Mouse (Mus musculus): ENCODE data around the gene Sdccag8. TPM values are rescaled to one million over a fixed set of nuclear protein-coding genes. Genes with fewer than 3 reads are reported as not detected.

Sdccag8 gene
- total RNA-seq, 2 experiments from 2014 or later: 24.1 to 59.3 TPM

DNA sequence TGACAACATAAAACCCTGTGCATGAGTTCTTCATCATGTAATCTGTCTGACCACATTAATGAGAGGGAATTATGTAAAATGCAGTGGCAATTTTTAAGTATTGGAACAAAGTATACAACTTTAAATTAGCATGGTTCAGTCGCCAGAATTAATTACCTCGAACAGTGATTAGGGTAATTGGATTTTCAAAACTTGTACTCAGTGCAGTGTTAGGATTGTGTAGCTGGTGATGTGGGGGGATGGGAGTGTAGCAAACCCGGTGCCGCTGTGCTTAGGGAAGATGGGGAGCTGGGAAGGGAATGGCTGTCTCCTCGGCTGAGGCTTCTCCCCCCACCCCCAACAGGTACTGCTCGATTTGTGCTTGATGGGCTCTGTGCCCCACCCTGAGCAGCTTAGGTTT is 188.5 kb downstream of the Sdccag8 start:
- no peak for ATAC-seq (ENCODE audit: poor library complexity, severe bottlenecking)

- ATAC-seq (ENCODE audit: poor library complexity, severe bottlenecking): no peak
These were observed 189.7 kb downstream of the Sdccag8 start for GRCm38 (mm10) chr1:177004041-177004741.

GRCm38 (mm10) chr1:177007405-177007804 is 192.9 kb downstream of the Sdccag8 start:
- ATAC-seq (ENCODE audit: poor library complexity, severe bottlenecking): no peak

- peak; percentile 55 for ATAC-seq (ENCODE audit: poor library complexity, severe bottlenecking)
These were observed 194.3 kb downstream of the Sdccag8 start for GRCm38 (mm10) chr1:177008777-177009176.

DNA sequence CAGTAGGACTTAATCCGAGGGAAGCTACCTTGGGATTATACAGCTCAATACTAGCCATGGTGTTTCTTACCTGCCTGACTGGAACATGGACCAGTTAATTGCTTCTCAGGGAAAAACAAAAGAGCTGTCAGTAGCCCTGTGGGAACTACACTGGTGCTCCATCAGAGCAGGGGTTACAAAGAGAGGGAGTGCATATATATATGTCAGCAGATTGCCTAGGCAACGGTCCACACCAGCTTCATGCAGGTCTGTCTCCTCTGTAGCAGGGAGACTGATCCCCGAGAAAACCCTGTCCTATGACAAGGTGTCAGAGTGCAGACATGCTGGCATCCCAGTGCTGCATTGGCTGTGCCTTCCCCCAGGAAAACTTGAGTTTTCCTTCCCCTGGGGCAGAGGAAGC is 195.6 kb downstream of the Sdccag8 start:
- no peak for ATAC-seq (ENCODE audit: poor library complexity, severe bottlenecking)

DNA sequence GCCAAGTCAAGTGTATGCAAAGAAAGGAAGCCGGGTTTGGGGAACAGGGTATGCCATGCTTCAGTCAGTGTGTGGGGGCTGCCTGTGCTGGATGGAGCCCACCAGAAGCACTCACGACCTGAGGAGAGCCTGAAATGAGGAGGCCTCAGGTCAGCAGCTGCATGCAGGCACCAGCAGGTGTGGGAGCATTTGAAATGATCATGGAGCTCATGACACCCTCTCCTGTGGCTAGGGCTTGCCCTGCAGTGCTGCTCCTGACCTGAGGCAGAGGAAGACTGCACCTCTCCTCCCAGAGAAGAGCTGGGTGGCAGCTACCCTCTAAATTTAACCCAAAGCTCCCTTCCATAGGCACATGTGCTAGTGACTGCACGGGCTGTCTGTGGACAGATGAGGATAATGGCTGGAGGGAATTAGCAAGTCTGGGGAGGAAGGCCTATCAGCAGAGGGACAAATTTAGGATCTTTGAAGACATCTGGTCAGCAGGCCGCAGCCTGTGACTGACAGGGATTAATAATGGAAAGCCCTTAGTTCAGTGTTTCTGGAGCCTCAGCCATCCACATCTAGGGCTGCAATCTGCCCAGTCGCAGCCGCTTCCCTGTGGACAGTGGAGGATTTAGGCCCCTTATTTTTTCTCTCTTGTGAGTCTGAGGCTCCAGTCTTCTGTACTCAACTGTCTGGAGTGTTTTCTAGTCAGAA is 196.3 kb downstream of the Sdccag8 start:
- no peak for ATAC-seq (ENCODE audit: poor library complexity, severe bottlenecking)

DNA sequence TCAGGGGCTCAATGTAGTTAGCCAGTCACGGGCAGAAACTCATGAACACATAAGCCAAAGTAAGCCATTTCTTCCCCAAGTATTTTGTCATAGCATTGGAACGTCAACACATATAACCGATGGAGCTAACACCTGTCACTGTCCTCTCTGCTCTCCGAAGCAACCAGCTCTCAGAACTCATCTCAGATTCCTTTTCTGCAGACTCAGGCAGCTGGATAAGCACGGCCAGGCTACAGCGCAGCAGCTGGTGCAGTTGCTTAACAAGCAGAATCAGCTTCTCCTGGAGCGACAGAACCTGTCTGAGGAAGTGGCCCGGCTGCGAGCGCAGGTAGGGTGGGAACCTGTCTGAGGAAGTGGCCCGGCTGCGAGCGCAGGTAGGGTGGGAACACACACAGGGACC is 197.2 kb downstream of the Sdccag8 start:
- no peak for ATAC-seq (ENCODE audit: poor library complexity, severe bottlenecking)

DNA sequence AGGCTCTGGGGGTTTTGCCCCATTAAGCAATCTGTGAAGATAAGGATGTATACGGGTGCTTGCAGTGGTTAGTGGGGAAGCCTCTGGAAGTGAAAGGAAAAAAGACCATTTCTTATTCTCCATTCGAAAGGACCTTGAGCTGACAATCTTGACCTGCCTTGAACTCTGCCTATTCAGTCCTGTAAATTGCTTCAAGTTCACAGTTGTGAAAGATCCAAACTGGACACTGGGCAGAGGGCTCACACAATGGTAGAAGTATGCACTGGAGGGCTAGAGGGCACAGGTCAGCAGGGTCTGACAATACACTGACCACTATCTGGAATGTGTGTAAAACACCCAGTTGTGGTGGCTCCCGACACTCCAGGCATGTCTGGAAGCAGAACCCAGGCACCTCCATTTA is 198.3 kb downstream of the Sdccag8 start:
- ATAC-seq (ENCODE audit: poor library complexity, severe bottlenecking): no peak

- ATAC-seq (ENCODE audit: poor library complexity, severe bottlenecking): no peak
These were observed 198.9 kb downstream of the Sdccag8 start for GRCm38 (mm10) chr1:177013313-177013712.

DNA sequence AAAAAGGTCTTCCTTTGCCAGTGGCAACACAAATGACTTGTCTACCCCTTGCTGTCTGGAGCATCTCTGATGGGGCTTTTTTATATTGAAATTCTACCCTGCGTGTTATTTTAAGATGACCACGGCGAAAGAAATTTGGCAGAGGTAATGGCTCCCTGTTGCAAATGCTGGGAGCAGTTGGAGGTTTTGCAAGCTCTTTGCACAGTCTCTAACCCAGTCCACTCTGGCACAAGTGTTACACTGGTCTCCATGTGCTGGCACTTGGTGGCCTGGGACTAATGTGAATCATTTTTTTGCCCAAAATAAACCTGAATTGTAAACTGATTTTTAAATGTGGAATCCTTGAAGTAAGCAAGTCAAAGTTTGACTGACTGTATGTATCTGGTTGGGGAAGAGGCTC is 199.3 kb downstream of the Sdccag8 start:
- ATAC-seq (ENCODE audit: poor library complexity, severe bottlenecking): no peak

DNA sequence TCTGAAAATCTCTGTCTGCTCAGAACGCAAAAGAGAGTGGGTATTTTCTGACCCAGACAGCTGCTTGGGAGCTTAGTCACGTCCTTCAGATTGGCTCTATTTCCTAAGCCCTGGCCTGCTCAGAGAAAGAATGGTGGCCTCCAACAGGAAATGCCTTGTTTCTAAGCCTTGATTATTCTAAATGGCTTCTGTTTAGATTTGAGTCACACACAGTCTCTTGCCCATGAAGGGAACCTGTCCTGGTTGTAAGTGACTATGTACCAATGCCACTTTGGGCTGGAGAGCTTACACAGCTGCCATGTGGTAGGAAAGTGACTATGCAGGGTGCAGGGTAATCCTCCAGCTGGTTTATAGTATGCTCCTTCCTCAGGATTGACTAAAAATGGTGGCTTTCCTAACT is 199.9 kb downstream of the Sdccag8 start:
- no peak for ATAC-seq (ENCODE audit: poor library complexity, severe bottlenecking)

DNA sequence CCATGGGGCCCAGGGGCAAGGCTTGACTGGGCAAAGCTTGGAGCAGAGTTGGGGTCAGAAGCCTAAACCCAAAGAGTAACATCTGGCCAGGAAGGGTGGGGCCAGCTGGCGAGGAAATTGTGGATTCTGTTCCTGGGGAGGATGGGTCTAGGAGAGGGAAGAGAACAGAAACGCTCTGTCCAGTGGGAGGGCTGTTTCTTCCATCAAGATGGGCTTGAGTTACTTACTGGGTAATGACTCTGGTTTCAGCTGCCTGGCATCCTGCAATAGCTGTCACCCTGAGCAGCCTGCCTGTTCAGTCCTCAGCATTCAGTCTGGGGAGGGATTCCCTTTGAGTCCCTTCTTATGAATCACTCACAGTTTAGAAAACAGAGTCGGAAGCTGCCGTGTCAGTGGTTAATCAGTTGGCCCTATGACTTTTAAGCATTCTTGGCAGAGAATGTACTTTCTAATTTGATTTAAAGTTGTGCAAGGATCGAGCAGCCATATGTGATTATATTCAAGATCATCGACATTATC is 200.5 kb downstream of the Sdccag8 start:
- ATAC-seq (ENCODE audit: poor library complexity, severe bottlenecking): no peak

DNA sequence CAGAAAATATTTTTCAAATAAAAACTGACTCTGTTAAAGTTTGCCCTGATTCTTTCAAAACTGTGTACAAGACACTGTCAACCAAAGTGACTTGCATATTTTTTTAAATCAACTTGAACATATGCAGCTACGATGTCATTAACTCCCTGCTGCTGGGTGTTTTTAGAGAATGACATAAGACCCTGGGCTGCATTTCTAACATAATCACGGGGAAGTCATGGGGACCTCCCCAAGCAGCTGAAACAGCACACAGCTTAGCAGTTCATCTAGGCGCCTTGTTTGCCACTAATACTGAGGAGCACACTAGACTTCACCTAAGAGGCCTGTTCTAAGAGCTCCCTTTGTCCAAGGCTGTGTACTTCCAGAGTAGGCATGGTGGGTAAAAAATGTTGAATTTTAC is 201.5 kb downstream of the Sdccag8 start:
- ATAC-seq (ENCODE audit: poor library complexity, severe bottlenecking): no peak

DNA sequence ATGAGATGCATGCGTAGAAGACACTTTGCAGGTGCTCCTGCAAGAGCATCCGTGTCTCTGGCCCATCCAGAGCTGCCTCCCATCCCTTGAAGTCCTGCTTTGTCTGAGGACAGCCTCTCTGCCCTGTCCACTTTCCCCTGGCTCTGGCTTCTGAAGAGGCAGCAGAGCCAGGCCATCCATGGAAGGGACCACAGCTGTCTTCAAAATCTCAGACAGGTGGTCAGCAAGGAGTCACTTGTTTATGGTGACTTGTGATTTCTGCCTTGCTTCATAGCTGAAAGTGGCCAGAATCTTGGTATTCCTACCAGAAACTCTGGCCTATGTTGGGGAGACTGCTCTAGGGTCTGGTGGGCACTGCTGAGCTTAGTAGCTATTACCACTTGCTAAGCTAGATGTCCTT is 202.3 kb downstream of the Sdccag8 start:
- no peak for ATAC-seq (ENCODE audit: poor library complexity, severe bottlenecking)

DNA sequence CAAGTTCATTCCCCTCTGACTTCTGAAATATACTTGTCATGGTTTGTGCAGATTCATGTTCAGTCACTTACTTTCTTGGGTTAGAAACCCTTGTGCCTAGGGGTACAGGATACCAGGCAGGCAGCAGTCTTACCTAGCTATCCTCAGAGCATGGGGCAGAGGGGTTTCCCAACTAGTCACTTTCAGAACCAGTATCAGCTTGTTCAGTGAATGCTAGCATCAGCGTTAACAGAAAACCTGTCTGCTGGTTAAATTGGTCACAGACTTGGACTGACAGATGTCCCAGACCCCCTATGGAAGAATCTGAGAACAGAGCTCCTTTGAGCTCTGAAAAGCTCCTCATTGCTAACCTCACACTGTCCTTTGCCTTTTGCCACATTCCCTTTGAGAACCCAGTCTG is 204.3 kb downstream of the Sdccag8 start:
- ATAC-seq (ENCODE audit: poor library complexity, severe bottlenecking): no peak

- ATAC-seq (ENCODE audit: poor library complexity, severe bottlenecking): no peak
These were observed 205.2 kb downstream of the Sdccag8 start for GRCm38 (mm10) chr1:177019668-177020067.

DNA sequence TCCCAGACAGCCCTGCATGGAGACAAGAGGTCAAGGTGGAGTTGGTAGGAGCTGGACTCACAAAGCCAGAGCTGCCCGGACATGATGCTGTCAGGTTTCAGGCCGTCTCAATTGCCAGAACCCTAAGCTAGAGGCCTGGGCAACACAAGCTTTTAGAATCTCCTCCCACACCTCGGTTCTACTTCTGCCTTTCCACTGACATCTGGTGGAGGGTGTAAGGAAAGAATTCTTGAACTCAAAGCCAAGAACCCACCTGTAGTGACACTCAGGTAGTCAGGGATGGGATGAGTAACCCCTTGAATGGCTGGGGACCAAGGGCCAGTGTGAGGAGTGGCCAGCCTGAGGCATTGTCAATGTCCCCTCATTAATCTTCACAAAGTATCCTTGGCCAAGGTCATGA is 208.3 kb downstream of the Sdccag8 start:
- ATAC-seq (ENCODE audit: poor library complexity, severe bottlenecking): no peak

DNA sequence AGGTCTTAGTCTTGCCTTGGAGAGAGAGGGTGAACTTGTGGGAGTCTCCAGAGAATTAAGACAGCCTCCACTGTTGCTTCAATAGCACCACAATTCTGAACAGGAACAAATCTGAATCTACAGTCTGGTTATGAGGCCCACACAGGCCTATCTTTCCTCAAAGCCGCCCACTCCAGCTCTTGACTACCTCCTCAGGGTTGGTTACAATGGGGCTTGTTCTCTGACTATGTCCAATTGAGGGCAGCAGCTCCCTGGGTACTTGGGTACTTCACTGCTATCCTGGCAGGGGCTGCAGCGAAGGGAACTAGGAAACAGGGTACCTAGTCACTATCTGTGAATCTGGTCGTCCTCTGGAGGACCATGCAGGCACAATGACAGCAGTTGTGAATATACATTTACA is 213.2 kb downstream of the Sdccag8 start:
- ATAC-seq (ENCODE audit: poor library complexity, severe bottlenecking): no peak

GRCm38 (mm10) chr1:177029032-177029431 is 214.6 kb downstream of the Sdccag8 start:
- no peak for ATAC-seq (ENCODE audit: poor library complexity, severe bottlenecking)

GRCm38 (mm10) chr1:177030669-177031068 is 216.2 kb downstream of the Sdccag8 start:
- no peak for ATAC-seq (ENCODE audit: poor library complexity, severe bottlenecking)

DNA sequence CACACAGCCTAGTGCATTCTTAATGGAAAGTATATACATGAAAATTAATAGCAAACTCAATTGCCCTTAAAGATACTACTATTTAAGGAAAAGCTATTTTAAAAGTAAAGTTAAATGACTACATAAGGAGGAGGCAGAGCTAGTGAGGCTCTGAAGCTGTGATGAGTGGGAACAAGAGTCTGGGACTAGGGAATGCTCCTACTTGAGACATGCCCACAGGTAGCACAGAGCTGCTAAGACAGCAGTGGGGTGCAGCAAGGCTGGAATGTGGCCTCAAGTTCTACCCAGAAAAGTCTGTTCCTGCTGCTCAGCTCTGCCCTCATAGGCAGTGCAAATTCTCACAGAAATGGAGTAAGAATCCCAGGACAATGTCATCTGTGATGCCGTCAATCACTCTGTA is 216.7 kb downstream of the Sdccag8 start:
- no peak for ATAC-seq (ENCODE audit: poor library complexity, severe bottlenecking)

DNA sequence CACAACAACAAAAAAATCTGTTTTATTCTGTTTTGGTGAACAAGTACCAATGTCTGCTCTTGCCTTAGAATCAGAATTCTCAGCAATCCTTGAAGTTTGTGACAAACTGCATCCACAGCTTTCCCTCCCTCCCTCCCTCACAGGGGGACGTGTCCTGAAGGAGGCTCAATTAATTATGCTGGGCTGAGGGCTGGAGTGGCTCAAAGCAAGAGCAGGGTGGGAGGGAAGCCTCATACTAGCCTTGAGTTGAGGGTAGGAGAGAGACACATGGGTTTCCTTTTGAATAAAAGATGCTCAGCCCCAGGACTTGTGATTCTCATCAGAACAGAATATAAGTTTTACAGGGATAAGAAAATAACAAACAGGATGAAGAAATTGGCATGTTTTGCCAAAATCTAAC is 217.8 kb downstream of the Sdccag8 start:
- ATAC-seq (ENCODE audit: poor library complexity, severe bottlenecking): no peak
